Mouse (Mus musculus) layer of hippocampus, adult 2 months (tissue): ENCODE measurements at regions not wholly inside any gene's neighbourhood (a gene's known extent, or its start where the extent isn't known, plus 50 kb on each side); places are given as distances from the start of the nearest gene placed in this dataset.
"Not testable (repeated sequence)": the region's sequence is repeated elsewhere in the genome, so short reads cannot be mapped to it uniquely, and the experiment has no call there.

Experiments
- DNase-seq, 2 experiments: peaks; one replicate each; pipeline ENCODE4 v3.0.0; 2022; ENCODE audit warnings: low spot score in 2 of 2
- H3K27ac ChIP-seq: fragments of 200-600 bp; 2 replicates; pipeline ENCODE4 v1.8.1; 2022
- H3K4me3 ChIP-seq: fragments of 200-600 bp; 2 replicates; pipeline ENCODE4 v1.8.1; 2022; ENCODE audit warnings: mild to moderate bottlenecking
- CTCF ChIP-seq: fragments of 200-600 bp; conservative IDR thresholded peaks from 2 replicates; pipeline ENCODE4 v1.8.1; 2022; ENCODE audit warnings: antibody characterized with exemption, mild to moderate bottlenecking, moderate library complexity

GRCm38 (mm10) chr1:117051311-117051710, 248.5 kb downstream of the Gm19965 start:
- not testable (repeated sequence) for H3K27ac ChIP-seq, H3K4me3 ChIP-seq, DNase-seq

- H3K27ac ChIP-seq = no peak overlapping the region
- no peak overlapping the region for H3K4me3 ChIP-seq
- no peak for DNase-seq
- no peak for TF ChIP-seq CTCF
Observed at GRCm38 (mm10) chr1:117067151-117067819, 264.5 kb downstream of the Gm19965 start.

- Histone ChIP-seq H3K4me3 (no peak overlapping the region), H3K27ac (no peak overlapping the region)
- no peak for TF ChIP-seq CTCF
- no peak for DNase-seq
Observed at GRCm38 (mm10) chr1:117087136-117087535, 284.4 kb downstream of the Gm19965 start.

- no peak overlapping the region for H3K4me3 ChIP-seq
- H3K27ac ChIP-seq = no peak overlapping the region
- no peak for DNase-seq
- TF ChIP-seq CTCF = no peak
Observed at GRCm38 (mm10) chr1:117111496-117111895, 308.7 kb downstream of the Gm19965 start.

- TF ChIP-seq CTCF = no peak
- H3K4me3 ChIP-seq = no peak overlapping the region
- H3K27ac ChIP-seq = no peak overlapping the region
- DNase-seq = no peak
Observed at GRCm38 (mm10) chr1:117113918-117114317, 311.1 kb downstream of the Gm19965 start.

- peak in 1 of 2 experiments; percentile 24 for DNase-seq
- Histone ChIP-seq H3K27ac (no peak overlapping the region), H3K4me3 (no peak overlapping the region)
- peak; percentile 72 for TF ChIP-seq CTCF
Observed at GRCm38 (mm10) chr1:117122965-117123364, 320.2 kb downstream of the Gm19965 start.
